Mouse (Mus musculus) neutrophil, adult 5-6 weeks (primary cell): ENCODE results near the gene Spata18. TPM values are rescaled to one million over a fixed set of nuclear protein-coding genes. Genes with fewer than 3 reads are reported as not detected.

Experiments
- ATAC-seq: fragments of 151-379, 151-347 bp; 2 replicates; pipeline ENCODE4 v1.8.0; 2017; ENCODE audit warnings: mild to moderate bottlenecking, moderate TSS enrichment; ENCODE audit not compliant: insufficient number of reproducible peaks, poor library complexity, low FRiP score, severe bottlenecking; ENCODE audit errors: extremely low read depth
- total RNA-seq: library from RNA; stranded (forward); fragments of 200-1000 nt; gene quantifications from 2 replicates; pipeline ENCODE4 v1.2.3, GENCODE M21; 2017

The Spata18 gene
- not detected in 2 replicates for total RNA-seq

DNA sequence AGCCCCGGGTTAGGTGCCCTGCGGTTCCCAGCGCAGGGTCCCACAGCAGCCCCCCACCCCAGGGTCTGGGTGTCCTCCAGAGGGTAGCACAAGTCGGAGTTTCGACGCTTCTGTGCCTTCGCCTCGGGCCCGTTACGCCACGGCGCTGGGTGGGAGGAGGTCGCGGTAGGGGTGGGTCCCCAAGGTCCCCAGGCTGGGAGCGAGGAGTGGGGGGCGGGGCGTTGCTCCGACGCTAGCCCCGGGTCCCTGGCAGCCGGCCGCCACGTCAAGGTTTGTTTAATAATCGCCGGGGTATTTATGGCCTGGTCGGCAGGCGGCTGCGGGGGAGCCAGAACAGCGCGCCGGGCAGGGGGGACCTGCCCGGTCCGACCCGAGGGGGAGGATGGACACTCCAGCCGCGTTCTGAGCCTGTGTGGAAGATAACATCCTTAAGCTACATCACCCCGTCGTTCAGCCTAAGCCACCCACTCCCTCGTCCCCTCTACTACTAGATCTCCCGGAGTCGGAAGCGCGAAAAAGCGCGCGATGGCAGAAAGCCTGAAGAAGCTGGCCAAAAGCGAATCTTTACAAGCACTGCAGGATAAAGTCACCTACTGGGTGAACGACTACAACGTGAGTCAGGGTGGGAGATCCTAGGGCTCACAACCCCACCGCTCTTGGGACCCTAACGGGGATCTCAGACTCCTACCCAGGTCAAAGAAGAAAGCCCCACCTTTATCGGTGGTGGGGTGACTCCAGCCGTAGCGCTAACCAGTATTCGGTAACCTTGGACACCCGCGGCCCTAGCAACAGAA lies at the start of gene Spata18:
Spata18 (plus strand) TSS at position 319 of the 794 bp plus-strand sequence.
- no peak for ATAC-seq

DNA sequence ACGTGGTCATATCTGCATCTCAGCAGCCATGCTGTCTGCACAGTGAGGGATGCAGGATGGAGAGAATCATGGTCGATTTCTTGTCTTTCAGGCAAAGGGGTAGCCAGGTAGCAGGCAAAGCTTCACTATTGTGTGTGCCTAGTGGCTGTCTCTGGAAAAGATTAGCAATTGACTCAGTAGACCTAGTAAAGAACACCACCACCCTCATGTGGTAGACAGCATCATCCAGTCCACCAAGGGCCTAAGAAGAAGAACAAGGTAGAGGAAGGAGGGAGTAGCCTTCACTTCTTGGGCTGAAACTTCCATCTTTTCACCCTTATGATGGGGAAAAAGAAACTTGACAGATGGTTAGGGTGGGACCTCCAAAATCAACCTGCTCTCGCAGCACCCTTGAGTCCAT lies 48.3 kb upstream of the Spata18 start:
- ATAC-seq, result no peak

DNA sequence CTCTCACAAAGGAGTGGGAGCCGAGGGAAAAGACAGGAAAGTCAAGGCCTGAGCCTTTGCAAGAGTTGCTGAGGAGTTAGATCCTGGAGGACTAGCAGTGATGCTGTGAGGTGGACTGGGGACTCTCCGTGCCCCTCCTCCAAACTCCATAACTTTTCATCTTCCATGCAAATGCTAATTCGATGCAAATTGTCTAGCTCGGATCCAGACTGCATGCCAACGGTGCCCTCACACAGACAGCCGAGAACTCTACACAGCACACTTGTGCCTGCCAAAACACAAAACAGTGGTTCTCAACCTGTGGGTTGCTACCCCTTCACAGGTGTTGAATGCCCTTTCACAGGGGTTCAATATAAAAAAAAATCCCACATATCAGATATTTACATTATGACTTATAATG lies 46.6 kb upstream of the Spata18 start:
- ATAC-seq, result no peak

DNA sequence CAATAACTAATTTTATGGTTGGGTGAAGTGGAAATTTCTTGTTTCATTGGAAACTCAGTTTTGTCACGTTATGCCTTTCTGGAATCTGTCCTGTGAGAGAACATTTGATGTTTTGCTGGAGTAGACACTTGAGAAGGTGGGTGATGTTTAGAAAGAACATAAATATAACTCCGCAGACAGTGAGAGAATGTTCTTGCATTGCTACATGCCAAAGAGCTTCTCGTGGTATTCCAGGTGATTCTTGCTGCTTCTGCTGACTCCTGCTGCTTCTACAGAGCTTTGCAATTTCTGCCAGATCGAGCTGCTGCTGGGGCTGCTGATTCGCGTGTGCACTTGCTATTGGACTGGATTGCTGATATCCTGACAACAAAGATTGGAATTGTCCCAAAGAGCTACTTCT lies 46.2 kb upstream of the Spata18 start:
- ATAC-seq, result no peak

DNA sequence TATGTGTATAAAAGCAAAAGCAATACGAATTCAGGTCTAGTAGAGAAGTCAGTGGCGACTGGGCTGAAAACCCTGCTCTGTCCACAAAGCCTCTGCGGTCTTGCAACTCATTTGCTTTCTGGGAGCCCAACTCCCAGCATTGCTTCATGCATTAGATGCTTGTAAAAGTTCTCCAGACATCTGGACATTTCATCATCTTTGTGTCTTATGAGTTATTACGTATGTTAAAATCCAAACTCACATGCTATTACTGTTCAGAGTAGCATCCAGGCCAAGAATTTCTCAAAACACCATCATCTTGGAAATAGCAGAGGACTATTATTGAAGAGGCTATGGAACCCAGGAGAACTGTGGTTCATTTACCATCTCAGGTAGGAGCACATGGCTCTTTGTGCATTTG lies 40.1 kb upstream of the Spata18 start:
- ATAC-seq, result no peak

DNA sequence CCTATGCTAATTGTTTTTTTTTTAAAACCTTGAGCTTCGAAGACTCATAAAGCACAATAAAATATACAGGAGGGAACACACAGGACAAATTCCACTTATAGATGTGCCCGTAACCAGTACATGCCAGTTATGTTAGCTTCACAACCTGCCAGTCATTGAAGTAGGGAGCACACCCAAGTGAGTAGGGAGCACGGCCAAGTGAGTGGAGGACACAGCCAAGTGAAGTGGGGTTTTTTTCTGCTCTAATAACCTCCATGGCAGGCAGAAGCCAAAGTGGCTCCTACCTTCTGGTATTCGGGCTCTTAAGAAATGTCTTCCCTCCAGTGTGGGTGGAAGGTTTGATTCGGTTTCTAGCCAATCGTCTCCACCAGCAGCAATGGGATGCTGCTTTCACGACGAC lies 37.9 kb upstream of the Spata18 start:
- no peak for ATAC-seq

DNA sequence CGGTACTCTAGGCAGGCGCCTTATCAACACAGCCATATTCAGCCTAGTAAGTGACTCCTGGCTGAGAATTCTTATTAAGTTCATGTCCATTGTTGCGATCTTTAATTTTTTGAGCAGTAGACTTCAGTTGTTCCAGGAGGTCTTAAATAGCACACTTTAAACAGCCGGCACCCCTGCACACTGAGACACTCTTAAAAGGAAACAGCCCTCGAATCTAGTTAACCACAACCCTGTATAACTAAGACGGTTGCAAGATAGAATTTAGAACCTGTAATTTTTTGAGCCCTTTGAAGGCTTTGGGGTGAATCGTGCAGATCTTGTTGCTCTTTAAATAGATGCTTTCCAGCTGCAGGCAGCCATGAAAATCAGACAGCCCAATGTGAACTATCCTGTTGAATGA lies 36.0 kb upstream of the Spata18 start:
- no peak for ATAC-seq

DNA sequence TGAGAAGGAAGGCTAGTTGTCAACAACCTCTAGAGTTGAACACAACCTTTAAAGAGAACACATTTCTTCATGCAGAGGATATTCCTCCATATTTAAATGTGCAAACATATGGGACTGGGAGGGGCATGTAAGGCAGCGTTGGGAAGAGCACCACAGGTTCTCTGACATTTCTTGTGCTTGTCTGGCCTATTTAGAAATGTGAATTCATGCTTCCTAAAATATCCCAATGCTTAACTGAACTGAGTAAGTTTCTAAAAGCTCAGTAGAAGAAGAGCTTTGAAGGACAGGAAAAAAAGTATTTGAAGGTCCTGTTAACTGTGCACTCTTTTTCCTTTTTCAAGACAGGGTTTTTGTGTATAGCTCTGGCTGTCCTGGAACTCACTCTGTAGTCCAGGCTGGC lies 32.2 kb upstream of the Spata18 start:
- no peak for ATAC-seq

DNA sequence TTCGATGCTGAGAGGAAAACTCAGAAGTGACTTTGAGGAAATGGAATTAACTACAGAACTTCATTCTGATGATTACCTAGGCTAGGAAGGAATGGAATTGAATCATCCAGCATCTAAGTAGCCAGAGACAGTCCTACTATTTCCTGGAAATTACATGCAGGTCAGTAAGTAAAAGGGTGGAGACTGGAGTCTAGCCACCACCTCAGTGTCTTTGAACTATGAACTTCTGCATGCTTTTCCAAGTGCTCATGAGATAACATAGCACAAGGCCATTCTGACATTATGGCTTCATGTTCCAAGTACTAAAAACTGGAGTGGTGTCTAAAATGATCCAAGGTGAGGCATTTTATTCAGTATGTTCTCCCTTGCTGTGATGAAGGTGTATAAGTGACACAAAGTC lies 25.7 kb upstream of the Spata18 start:
- no peak for ATAC-seq

DNA sequence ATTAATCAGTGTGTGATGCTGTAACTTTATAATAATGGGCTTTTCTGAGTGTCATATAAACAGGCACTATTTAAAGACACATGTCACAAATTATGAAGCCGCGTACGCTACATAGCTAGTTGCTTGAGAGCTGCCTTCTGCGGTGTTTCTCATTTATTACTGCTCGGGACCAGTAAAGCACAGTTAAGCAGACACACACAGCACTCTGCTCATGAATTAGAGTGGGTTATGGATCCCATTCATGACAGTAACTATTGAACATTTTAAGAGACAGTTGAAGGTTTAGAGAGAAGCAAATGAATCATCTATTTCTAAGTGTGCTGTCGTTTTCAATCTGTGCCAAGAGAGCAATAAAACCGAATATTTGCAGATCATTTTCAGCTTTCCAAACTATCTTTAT lies 24.3 kb upstream of the Spata18 start:
- no peak for ATAC-seq

DNA sequence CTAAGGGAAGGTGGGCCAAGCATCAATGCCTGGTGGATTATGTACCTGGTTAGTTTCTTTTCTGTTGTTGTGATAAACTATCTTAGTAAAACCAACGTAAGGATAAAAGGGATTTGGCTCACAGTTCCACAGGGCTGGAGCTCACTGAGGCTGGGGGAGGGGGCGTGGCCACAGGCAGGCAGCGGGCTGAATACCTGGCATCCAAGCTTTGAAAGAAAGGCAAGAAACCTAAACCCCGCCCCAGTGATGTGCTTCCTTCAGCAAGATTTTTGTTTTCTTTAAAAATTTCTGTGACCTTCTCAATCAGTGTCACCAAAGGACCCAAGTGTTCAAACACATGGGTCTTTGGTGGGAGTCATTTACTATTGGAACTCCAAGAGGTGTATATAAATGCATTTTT lies 23.6 kb upstream of the Spata18 start:
- no peak for ATAC-seq

DNA sequence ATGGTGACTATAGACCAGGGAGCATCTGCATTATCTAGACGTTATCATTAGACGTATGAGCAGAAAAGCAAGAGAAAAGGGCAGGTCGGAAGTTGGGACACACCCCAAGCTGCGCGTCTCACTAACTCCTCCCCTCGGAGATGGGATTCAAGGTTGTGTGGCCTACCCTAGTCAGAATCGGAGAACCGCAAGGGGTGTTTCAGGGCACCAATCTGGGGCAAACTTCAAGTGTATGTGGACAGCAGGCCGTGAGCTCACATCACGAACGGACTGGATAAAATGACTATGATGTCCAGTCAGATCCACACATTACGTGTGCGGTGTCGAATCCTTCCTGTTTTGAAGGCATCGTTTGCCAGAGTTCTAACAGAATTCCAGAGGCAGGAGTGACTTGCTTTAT lies 23.2 kb upstream of the Spata18 start:
- no peak for ATAC-seq

DNA sequence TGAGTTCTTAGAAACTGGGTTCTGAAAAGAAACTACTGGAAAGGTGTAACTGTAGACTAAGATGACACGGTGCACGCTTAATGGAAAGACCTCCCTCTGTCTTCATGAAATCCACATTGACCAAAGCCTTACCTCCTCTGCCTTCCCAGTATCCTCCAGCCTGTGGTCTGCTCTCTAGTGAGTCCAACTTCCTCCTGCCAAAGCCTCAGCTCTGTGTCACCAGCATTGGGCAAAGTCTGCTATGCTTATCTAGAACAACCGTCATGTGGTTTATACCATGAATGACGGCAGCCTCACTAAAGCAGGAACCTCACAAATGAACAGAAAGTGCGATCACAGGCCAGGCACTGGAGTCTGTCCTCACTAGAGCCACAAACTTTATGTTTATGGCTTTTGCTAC lies 21.0 kb upstream of the Spata18 start:
- ATAC-seq, result no peak

DNA sequence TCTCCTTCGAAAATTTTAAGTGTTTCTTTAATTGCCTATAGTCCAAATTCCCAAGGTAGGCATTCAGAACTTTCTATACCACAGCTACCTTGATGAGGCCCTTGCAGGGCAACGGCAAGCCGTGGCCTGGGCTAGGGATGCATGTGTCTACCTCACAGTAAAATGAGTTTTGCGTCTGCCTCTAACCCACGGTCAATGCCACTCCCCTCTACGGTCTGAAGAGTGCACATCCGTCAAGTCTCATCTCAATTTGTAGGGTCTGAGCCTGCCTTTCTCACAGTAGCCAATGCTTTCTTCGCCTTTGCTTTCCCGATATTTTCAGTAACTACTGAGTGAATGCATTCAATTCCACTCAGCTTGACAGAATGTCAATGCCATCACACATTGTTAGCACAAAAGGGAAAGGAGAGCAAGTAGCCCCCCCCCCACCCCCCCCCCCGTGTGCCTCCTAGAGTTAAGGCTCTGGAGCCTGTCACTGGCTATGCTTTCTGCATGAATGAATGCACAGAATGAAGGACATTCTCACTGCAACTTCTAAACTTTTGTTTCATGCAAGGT lies 20.1 kb upstream of the Spata18 start:
- no peak for ATAC-seq

DNA sequence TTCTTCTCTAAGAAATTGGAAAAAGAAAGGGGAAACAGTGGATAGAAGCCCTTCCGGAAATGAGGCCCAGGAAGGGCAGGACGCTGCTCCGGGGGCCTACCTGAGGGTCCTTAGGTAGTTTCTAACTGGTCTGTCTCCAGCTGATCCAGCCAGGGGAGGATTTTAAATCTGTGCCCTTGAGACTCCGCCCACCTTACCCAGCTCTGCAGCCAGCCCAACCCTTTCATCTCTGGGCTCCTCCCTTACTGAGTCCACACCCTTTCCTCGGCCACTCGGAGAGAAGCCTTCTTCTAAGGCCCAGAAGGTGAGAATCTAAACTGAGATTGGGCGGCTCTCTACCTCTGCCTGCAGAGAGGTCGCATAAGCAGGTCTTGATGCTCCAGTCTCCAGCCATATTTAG lies 18.9 kb upstream of the Spata18 start, which contains the start of gene Lrrc66:
Lrrc66 (minus strand) TSS at position 236 of the 400 bp plus-strand sequence.
- ATAC-seq, result no peak

DNA sequence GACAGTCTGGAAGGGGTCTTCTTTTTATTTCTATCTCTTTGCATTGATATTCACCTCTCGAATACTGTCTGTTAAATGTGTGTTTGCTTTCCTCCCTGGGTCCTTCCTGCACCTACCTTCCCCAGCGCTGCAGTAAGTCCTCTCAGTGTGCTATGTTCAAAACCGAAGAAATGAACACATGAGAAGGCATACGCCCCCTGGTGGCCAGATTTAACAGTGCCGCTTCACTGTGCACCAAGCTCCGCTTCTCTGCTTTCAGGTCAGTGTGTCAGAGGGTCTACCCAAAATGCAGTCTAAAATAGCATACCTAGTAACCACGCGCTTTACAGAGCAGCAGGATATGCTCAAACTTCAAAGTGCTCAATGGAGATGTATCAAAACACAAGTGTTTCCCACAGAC lies 18.0 kb upstream of the Spata18 start:
- ATAC-seq, result peak; percentile 33; the same call in 1 of the 2 replicates

DNA sequence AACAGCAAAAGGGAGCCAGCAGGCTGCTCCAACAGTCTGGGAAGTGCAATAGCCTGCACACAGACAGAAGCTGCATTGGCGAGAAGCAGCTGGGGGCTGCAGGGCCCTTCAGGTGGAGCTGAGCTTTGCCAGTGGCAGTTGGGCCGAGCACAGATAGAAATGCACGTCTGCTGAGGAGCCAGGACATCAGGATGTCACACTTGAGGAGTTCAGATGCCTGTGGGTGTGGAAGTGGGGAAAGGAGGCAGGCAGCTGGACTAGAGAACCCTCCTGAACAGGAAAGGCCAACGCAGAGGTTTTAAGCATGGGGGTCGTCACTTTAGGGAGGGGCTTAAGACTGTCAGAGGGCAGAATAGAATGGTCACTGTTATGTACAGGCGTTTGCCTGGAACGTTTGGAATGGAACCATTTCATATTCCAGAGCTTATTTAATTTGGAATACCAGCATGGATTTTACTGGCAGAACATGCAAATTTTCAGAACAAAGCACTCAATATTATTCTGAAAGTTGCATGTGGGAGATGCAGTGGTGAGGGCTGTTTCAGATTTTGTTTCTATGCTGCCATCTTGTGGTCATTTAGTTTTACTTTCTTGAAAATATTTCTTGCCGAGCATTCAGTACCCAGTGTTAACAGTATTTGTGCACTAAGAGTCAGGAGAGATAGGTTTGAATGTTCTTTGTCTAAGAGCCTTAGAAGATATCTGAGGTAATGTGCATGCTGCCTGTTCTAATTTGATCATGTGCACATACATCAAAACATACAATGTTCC lies 13.7 kb upstream of the Spata18 start:
- no peak for ATAC-seq

DNA sequence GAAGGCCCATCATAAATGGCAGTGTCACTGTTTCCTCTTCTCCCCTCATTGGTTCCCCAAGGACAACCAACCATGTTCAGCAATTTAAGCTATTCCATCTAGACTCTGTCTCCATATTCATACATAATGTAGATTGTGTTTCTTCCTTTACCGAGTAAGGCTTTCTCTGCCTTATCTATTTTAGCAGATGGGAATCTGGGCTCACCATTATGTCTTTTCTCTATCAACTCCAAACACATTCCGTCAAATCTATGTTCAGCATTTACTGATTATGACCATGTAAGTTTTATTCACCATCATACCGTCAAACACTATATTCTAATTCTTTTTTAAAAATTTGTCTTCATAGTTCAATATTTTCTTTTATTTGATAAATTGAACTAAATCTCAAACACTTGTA lies 10.1 kb upstream of the Spata18 start:
- ATAC-seq, result no peak

DNA sequence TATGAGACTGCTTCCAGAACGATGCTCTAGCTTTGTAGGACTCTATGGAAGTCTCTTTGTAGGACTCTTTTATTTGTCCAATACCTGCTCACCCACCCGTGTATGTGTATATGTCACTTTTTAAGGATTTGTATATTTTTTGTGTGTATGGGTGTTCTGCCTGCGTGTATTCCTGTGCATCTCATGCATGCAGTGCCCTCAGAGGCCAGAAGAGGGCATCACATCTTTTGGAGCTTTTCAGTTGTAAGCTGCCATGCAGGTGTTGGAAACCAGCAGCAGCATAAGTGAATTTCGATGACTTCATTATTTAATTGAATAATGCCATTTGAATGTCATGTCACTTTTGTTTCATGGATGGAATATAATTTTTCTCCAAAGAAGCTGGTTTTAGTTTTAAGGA lies 9.1 kb upstream of the Spata18 start:
- no peak for ATAC-seq

DNA sequence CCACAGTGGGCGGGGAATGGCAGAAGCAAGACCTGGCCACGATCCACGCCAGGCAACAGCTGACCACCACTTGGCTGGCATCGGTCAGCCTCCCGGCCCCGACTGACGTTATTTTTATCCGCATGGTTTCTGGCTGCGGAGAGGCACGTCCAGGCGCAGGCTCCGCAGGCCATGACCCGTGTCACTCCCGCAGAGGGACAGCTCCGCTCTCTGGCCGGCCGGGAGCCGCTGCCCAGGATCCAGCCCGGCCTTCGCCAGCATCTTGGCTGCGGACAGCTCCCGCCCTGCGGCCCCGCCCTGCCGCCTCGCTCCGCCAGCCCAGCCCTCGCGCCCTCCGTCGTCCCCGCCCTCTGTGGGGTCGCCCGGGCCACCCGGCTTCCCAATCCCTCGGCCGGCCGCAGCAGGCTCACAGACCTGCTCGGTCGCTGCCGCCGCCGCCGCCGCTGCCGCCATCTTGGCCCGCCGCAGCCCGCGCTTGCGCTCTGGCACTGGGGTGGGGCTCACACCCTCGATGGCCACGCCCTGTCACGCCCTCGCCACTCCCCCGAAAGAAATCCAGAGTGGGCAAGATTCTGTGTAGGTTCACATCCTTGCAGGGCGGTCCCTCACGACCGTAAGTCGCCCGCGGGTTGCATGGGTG lies 3.8 kb upstream of the Spata18 start, which contains the start of gene Sgcb:
Sgcb (minus strand) TSS at position 530 of the 640 bp plus-strand sequence.
- peak; percentile 59 for ATAC-seq
